Mouse (Mus musculus) thymus, postnatal 4 days (tissue): ENCODE results near the gene Neu1.
"Not testable (repeated sequence)": the region's sequence is repeated elsewhere in the genome, so short reads cannot be mapped to it uniquely, and the experiment has no call there.

Experiments used
- DNase-seq: peaks from one replicate; pipeline ENCODE4 v3.0.0; 2021

Neu1 gene

DNA sequence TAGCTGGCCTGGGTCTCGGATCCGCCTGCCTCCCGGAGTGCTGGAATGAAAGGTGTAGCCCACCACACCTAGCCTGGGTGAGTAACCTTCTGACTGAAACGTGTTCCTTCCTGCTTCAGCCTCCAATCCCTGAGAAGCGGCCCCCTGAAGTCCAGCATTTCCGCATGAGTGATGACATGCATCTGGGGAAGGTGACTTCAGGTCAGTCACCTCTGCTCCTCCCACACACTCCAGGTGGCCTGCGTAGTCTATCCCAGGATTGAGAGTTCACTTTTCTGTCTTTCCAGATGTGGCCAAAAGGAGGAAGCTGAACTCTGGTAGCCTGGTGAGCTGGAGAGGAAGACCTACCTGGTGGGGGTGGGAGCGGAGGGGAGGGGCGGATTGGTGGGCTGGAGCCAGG, 28.2 kb upstream of the Neu1 start:
- DNase-seq, result no peak

DNA sequence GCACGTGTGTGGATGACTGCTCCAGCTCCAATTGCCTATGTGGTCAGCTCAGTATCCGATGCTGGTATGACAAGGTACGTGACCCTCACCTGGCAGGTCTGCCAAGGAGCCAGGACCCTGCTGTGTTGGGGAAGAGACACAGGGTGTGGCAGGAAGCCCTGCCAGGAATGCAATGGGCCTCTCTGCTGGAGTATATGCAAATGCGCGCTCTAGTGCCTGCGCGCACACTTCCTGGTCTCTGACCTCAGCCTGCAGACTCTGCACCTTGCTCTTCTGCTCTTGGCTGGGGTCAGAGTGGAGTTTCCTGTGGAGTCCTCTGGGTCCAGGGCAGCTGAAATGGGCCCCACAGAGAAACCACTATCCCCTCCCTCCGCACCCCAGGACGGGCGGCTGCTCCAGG, 20.1 kb upstream of the Neu1 start:
- no peak for DNase-seq

DNA sequence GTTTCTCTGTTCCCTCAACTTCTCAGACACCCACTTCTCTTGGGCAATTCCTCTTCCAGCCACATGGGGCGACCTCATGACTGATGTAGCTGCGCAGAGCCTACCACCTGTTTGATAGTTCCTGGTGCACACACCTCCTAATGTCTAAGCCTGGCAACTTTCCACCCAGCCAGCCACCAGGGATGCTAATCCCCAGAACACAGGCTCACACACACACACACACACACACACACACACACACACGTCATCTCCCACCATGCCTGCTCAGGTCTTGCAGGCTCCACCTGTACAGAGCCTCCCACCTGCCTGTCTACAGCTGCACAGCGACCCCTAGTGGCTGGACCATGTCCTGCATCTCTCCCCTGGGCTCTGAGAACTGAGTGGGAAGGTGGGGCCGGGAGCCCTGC, 19.1 kb upstream of the Neu1 start:
- peak; percentile 95 for DNase-seq

DNA sequence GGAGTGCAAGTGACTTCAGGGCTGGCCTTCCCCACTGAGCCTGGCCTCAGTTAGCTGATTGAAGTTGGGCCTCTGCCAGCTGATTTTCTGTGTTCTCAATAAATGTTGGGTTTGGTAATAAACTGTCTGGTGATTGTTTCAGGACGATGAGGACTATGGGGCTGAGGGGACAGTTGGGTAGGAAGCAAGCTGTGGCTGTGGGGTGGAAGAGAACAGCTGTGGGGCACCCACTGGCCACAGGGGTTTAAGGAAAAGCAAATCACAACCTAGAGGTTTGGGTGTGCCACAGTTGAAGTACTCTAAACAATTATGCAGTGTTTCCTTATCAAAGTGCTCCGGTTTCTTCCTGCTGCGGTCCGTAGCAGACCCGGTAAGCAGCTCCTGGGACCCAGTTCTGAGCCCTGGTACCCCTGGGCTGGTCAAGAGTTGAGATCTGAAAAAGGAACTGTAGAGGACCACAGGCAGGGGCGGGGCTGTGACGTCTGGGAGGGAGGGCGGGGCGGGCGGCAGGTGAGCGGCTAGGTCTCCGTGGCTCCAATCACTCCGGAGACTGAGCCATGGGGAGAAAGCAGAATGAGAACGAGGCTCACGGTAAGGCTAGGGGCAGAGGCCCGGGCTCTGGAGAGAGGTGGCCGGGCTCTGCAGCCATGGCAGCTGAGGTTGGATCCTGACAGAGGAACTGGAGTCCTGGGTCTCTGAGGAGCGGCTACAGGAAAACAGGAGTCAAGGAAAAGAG, 17.0 kb upstream of the Neu1 start, which contains the start of gene Slc44a4:
Gene Slc44a4, plus strand, starts transcription at position 537 of the 736 bp plus-strand sequence.
- DNase-seq, result no peak

DNA sequence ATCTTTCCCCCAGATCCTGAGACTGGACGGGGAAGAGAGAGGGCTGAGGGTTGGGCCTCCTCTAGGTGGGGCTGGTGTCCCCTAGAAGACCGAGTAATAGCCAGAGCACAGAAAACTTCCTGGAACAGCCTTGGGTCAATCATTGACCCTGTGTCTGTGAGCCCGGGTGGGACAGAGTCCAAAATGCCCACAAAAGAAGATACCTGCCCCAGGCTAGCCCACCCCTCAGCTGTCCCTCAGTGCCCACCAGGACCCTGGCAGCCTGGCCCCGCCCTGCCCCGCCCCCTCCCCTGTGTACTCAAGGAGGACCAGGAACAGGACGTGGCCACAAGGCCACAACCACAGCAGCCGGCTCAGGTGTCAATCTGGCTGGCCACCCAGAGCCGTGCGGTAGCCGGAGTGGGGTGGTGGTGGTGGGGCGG, 15.6 kb upstream of the Neu1 start:
- DNase-seq, result no peak

DNA sequence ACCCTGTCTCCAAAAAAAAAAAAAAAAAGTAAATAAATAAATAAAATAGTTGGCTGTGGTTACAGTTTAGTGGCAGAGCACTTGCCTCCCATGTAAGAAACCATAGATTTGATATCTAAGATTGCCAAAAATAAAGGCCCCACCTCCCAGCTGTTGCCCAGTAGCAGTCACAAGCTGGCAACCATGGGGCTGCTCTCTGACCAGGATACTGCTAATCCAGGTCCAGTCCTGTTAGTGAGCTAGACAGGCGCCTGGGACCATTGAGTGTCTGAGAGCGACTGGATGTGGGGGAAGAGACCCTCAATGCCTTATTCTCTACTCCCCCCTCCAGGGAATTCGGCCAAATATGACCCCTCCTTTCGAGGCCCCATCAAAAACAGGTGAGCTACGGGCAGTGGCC, 14.7 kb upstream of the Neu1 start:
- DNase-seq, result no peak

DNA sequence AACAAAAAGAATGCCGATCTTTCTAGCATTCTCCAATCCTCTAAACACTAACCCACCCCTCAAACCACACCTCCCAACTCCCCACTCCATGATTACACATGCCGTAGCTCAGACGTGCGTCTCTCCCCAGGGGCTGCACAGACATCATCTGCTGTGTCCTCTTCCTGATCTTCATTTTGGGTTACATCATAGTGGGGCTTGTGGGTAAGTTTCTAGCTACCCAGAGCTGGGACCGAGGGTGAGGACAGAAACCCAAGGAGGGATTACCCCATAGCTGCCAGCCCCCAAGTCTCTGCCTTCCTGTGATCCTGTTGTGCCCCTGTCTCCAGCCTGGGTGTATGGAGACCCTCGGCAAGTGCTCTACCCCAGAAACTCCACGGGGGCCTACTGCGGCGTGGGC, 13.9 kb upstream of the Neu1 start:
- DNase-seq, result no peak

DNA sequence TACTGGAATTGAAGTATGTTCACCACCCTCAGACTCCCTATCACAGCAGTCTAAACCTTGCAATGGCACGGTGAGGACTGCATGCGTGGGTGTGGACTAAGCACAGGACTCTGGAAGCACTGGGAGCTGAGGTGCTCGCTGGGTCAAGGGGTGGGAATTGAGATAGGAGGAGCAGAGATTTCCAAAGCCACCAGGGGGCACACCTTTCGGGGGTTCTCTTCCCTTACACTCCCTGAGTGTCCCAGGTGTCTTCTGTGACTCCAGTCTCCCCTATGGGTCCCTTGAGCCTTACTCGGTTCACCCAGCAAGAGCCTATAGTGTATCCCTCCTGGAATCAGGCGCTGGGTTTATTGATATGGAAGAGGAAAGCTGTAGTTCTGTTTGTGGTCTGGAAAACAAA, 8.1 kb upstream of the Neu1 start:
- peak; percentile 68 for DNase-seq

DNA sequence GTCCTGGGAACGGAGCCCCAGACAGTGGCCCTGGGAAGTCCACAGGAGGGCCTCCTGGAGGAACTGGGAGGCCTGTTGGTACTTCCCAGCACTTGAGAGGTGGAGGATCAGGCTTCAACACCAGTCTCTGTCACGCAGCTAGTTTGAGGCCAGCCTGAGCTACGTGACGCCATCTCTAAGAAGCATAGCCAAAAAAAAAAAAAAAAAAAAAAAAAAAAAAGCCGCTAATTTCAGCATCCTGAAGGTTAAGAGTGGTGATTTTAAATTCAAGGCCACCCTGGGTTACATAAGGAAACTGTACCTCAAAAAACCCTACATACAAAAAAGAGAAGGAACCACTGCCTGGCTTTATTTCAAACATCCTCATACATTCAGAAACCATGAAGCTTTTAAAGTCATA, 6.8 kb upstream of the Neu1 start:
- no peak for DNase-seq

DNA sequence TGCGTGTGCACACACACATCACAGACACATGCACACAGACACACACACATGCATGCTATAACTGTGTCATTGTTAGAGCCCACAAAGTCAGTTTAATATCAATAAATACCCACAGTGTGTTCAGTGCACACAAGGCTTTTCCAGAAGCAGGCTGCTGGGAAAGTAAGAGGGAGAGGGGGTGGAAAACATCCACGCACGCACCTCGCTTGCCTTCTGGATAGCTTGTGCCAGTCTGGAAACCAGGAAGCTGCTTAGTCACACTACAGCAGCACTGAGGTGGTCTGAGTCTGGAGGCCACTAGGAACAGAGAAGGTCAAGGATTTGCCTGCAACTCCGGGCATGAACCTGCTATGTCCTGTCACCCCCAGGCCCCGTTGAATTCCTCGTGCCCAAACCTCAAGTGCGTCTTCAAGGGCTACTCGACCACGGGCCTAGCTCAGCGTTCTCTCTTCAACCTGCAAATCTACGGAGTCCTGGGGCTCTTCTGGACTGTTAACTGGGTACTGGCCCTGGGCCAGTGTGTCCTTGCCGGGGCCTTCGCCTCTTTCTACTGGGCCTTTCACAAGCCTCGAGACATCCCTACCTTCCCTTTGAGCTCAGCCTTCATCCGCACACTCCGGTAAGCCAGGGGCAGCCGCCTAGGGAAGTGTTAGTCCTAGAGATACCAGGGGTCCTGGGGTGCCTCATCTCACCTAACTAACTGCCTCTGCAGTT, 3.6 kb upstream of the Neu1 start:
- DNase-seq, result no peak

DNA sequence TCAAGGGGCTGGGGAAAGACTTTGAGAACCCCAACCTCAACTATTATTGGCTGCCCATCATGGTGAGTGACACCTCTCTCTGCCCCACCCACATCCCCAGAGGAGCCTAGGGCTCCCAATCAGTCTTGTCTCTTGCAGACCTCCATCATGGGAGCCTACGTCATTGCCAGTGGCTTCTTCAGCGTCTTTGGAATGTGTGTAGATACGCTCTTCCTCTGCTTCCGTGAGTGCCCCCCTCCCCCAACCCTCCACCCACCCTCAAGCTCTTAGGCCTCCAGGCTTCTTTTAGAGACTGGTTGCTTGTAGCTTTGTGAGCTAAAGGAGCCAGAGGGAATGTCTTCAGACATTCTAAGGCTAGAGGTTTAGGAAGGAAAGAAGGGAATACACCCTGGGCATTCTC, 2.2 kb upstream of the Neu1 start:
- no peak for DNase-seq

DNA sequence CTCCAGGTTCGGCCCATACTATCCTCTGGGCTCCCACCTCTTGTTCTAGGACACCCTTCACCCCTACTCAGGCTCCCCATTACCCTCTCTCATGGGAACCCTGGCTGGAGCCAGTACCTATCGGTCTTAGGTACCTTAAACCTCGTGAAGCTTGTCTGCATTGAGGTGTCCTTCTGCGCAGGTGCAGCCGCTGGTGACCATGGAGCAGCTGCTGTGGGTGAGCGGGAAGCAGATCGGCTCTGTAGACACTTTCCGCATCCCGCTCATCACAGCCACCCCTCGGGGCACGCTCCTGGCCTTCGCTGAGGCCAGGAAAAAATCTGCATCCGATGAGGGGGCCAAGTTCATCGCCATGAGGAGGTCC, 664 bp downstream of the Neu1 start:
- peak; percentile 64 for DNase-seq

DNA sequence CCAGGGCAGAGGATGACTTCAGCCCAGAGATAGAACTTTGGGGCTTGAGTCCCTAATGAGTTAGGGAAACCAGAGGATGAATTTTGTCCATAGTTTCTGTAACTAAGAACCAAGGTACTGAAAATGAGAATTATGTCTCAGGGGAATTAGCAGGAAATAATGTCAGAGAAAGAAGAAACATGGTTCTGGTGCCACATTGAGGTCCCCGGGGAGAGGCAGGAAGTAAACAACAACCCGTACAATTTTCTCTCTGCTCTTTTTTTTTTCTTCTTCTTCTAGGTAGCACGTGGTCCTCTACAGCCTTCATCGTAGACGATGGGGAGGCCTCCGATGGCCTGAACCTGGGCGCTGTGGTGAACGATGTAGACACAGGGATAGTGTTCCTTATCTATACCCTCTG, 1.2 kb downstream of the Neu1 start:
- DNase-seq, result peak; percentile 38

DNA sequence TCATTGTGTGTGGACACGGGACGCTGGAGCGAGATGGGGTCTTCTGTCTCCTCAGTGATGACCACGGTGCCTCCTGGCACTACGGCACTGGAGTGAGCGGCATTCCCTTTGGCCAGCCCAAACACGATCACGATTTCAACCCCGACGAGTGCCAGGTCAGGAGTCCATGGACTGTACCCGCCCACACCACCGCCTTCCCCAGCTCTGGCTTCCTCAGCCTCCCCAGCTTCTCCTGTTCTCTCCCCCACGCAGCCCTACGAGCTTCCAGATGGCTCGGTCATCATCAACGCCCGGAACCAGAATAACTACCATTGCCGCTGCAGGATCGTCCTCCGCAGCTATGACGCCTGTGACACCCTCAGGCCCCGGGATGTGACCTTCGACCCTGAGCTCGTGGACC, 3.0 kb downstream of the Neu1 start:
- DNase-seq, result no peak

DNA sequence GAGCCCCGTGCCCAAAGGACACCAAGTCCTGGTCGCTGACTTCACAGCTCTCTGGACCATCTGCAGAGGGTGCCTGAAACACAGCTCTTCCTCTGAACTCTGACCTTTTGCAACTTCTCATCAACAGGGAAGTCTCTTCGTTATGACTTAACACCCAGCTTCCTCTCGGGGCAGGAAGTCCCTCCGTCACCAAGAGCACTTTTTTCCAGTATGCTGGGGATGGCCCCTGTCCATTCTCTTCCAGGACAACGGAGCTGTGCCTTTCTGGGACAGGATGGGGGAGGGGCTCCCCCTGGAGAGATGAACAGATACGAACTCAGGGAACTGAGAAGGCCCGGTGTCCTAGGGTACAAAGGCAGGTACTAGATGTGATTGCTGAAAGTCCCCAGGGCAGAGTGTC, 3.8 kb downstream of the Neu1 start:
- DNase-seq, result no peak

DNA sequence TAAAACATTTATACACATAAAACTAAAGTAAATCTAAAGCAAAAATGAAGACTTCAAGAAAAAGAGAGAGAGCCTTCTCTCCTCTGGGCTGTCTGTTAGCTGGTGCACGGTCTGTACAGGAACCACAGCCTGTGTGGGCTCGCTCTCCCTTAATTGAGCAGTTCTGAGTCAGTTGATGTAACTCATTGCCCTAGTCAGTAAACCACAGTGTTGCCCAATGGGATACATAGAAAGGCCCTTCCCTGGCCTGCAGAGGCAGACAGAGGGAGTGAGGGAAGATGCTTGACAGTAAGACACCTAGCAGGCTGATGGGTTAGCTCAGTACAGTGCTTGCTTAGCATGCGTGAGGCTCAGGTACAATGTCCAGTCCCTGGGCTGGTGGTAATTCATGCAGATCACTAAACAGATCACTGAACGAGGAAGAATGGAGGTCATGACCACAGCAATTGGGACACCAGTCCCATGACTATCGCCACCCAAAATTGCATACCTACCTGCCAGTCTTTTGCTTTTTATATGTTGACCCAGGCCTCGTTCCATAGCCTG, 7.0 kb downstream of the Neu1 start:
- DNase-seq, result no peak

DNA sequence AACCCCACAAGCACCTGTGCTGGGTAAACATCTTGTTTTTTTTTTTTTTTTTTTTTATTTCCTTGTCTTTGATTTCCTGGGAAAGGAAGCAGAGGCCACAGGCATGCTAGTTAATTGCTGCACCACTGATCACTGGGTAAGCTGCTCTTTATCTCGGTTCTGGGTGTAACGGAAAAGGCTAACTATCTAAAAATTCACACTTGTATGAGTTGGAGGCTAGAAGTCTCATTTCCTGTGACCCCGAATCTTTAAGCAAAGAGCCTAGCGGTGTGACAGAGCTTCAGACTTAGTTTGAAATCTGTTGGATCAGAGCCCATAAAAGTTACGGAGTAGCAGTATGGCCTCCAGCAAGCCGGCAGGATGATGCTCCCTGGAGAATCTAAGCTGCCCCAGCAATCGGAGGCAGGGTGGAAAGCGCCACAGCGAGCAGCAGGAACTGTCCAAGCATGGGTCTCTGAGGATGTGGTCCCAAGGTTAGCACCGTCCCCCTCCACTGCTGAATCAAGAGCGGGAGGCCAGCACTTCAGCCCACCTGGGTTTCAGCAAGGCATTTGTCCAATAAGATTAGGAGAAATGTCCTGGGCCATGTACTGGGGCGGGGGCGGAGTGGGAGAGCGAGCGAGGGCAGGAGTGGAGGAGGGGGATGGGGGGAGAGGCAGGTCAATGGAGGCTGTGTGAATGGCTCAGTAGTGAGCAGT, 10.4 kb downstream of the Neu1 start:
- DNase-seq, result peak; percentile 26

DNA sequence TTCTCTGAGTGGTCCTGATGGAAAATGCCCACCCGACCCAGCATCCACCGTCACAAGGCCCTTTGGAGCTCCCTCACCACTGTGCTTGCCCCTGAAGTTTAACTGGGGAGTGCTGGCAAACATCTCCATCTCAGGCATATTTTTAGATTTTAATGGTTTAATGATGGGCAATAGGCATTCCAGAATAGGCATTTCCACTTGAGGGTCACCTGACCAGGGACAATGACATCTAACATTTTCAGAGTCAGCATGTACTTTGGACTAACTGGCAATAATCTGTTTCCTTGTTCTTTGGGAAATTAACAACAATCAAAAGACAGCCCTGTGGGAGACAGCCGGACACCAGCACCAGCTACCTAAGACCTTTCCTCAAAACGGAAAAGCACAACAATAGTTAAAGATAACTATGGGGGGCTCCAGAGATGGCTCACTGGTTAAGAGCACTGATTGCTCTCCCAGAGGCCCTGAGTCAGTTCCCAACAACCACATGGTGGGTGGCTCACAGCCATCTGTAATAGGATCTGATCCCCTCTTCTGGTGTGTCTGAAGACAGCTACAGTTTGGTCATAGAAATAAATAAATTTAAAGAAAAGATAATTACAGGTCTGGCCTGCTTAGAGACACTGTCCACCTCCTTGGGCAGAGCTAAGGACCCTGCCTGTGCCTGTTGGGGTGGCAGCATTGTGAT, 12.2 kb downstream of the Neu1 start:
- DNase-seq, result no peak

DNA sequence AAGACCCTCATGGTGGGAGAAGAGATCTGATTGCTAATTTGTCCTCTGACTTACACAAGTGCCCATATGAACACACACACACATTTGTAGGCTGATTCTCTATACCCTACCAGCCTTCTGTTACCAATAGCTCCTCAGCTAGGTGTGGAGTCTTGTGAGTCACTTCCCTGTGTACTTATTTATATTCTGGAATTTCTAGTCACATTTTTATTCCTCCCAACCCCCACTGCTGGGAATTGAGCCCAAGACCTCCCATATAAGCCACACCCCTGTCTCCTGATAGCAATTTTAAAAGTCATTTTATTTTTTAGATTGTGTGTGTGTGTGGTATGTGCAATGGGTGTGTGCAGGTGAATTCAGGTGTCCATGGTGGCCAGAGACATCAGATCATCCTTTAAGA, 13.3 kb downstream of the Neu1 start:
- no peak for DNase-seq

DNA sequence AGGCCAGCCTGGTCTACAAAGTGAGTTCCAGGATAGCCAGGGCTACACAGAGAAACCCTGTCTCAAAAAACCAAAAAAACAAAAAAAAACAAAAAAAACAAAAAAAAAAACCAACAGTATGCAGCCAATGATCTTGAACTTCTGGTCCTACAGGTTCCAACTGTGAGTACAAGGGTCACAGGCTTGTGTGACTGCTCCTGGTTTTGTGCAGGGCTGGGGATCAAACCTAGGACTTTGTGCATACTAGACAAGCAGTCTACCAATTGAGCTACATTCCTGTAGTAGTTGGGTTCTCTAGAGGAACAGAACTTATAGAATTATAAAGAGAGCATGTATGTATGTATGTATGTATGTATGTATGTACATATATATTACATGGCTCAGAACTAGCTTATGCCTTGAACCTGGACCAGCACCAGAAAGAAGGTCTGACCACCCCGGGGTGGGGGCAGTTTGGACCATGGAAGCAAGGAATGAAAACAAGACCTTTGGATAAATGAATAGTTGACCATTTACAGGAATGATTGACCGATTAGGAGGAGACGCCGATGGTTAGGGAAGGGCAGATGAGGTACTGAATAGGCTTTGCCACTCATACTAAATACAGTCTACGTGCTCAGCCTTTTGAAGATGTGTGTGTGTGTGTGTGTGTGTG, 15.6 kb downstream of the Neu1 start:
- DNase-seq, result no peak

DNA sequence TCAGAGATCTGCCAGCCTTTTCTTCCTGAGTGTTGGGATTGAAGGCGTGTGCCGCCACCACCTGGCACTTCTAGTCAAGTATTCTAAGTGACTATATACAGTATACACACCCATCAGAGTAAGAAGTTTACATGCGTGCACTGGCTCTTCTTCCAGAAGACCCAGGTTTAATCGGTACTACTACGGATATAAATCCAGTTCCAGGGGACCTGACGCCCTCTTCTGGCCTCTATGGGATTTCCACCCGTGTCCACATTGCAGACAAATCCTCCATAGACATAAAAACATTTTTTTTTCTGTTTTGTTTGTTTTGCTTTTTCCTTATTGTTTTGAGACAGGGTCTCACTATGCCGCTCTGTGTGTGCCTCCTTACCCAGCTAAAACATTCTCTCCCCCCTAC, 16.6 kb downstream of the Neu1 start:
- DNase-seq, result peak; percentile 41

DNA sequence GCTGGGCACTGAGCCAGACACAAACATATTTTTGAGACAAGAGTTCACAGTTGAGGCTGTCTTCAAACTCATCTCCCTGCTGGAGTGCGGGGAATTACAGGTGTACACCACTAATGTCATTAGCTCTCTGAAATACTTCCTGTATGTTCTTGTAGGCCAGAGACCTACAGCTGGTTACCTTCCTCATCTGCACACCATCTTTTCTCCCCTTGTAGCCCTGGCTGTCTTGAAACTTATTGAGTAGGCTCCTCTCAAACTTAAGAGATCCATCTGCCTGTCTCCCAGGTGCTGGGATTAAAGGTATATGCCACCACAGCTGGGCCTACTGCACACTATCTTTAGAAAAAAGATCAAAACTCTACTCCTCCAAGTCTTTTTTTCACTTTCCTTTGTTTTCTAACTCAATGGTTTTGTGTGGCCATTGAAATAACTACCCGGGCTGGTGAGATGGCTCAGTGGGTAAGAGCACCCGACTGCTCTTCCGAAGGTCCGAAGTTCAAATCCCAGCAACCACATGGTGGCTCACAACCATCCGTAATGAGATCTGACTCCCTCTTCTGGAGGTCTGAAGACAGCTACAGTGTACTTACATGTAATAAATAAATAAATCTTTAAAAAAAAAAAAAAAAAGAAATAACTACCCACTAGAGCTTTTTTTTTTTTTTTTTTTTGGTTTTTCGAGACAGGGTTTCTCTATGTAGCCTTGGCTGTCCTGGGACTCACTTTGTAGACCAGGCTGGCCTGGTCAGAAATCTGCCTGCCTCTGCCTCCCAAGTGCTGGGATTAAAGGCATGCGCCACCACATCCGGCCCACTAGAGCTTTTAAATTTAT, 17.9 kb downstream of the Neu1 start:
- DNase-seq, result not testable (repeated sequence)
